19 mouse cellular contexts compared by ENCODE assay signal in the genomic region with DNA sequence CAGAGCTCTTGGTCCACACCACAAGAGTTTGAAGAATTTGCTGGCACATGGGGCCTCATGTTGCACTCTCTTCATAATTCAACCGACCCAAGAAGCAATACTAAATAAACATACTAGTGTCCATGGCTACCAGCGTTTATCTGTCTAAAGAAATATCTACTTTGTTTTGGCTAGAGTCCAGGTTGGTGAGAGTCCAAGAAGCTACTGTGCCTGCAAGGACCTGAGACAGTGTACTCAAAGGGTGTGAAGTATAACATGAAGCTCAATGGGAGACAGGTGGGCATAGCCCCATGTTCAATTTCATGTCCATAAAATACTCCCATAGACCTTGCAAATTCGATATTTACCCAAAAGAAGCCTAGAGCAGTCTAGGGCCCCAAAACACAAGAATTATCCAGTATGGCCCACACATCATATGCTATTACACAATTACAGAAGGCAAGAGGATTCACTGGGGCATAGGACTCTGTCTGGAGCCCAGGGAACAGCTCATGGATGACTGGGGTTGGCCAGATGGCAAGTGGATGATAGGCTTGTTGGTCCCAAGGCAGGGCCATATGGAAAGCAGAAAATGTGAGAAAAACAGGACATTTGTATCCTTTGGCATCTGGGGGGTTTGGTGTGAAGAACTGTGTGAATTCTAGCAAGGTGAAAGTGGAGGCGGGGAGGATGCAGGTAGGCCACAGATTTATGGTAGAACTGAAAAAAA. TPM values are rescaled to one million over a fixed set of nuclear protein-coding genes. Genes with fewer than 3 reads are reported as not detected.
DNase-seq lines count a peak whose midpoint lies in the region; TF ChIP-seq lines count a peak whose summit lies in the region.
"Had no signal": no experiment of that assay in that cellular context is flagged by ENCODE, and none has a peak within 500 bp of the region (broad histone marks: within the 10 kb centered on the region; RNA-seq: fewer than 3 reads in every experiment).

No protein-coding gene starts in this region.

- TF ChIP-seq CTCF in MEL (IDR thresholded peaks at IDR 0.05 in 2 of 3, conservative IDR thresholded peaks at IDR 0.05 in 1 of 3; ENCODE audit: control insufficient read depth in 1 of 3, insufficient read depth in 1 of 3, low read depth in 2 of 3, low read length in 3 of 3, poor library complexity in 1 of 3, severe bottlenecking in 1 of 3) = no peak
- no peak for TF ChIP-seq CTCF in cerebellum, adult 2 months (IDR thresholded peaks at IDR 0.05; ENCODE audit: borderline replicate concordance, insufficient read depth, low read depth, low read length)

- TF ChIP-seq RAD21 in MEL (IDR thresholded peaks at IDR 0.05; ENCODE audit: low read depth, low read length) = no peak

- no peaks in the 10 kb centered on the region for H3K27me3 ChIP-seq in MEL (ENCODE audit: control insufficient read depth in 1 of 2, insufficient read depth in 2 of 2, low read length in 2 of 2)
- H3K27me3 ChIP-seq in cerebellum, adult 2 months (ENCODE audit: control insufficient read depth, insufficient read depth, low read length) = no peaks in the 10 kb centered on the region
- H3K27me3 ChIP-seq: embryonic facial prominence, embryonic 12.5 days; hindbrain, embryonic 15.5 days; lung, embryonic 15.5 days; neural tube, embryonic 12.5 days had no signal

- no peak overlapping the region for H3K9ac ChIP-seq in MEL (ENCODE audit: control insufficient read depth, low read depth, low read length, poor library complexity, severe bottlenecking)
- H3K9ac ChIP-seq: embryonic facial prominence, embryonic 12.5 days; hindbrain, embryonic 15.5 days; lung, embryonic 15.5 days; neural tube, embryonic 12.5 days had no signal

- H3K79me2 ChIP-seq in MEL (ENCODE audit: control insufficient read depth, insufficient read depth, low read length, poor library complexity) = no peaks in the 10 kb centered on the region

- no peak for TF ChIP-seq POLR2A in MEL (IDR thresholded peaks at IDR 0.05; ENCODE audit: control insufficient read depth in 1 of 2, insufficient read depth in 1 of 2, low read depth in 1 of 2, low read length in 2 of 2, poor library complexity in 1 of 2)
- TF ChIP-seq POLR2A in cerebellum, adult 2 months (IDR thresholded peaks at IDR 0.05; ENCODE audit: borderline replicate concordance, insufficient read depth, low read length) = no peak

- H3K4me1 ChIP-seq in MEL (ENCODE audit: control insufficient read depth in 1 of 2, insufficient read depth in 2 of 2, low read length in 2 of 2) = no peaks in the 10 kb centered on the region
- H3K4me1 ChIP-seq in cerebellum, adult 2 months (ENCODE audit: control insufficient read depth, insufficient read depth, low read length) = peaks cover 34% of the 10 kb centered on the region
- H3K4me1 ChIP-seq: embryonic facial prominence, embryonic 12.5 days; hindbrain, embryonic 15.5 days; lung, embryonic 15.5 days; neural tube, embryonic 12.5 days had no signal

- peak; percentile 7 for DNase-seq in kidney, adult 9 months
- no peak for DNase-seq in kidney, postnatal 25 days
- peak; percentile 9 for DNase-seq in MEL (ENCODE audit: low read depth, low spot score)
- DNase-seq in NIH3T3 (ENCODE audit: low read depth) = peak; percentile 19
- peak; percentile 74 to 91 for DNase-seq in cerebellum, adult 2 months
- DNase-seq in ovary, postnatal 36 days (ENCODE audit: low spot score) = no peak
- DNase-seq in right cerebral cortex, postnatal 4 days = no peak
- DNase-seq in retina, postnatal 1 day = no peak
- DNase-seq: gastrocnemius, postnatal 14 days; heart, postnatal 10 days; kidney, adult 11 months; layer of hippocampus, postnatal 36 days; right cerebral cortex, postnatal 25 days; thymus, postnatal 14 days had no signal

- no peak overlapping the region for H3K27ac ChIP-seq in MEL (ENCODE audit: control insufficient read depth, low read depth, low read length)
- H3K27ac ChIP-seq in cerebellum, adult 2 months (ENCODE audit: insufficient read depth, low read length) = peak overlapping the region; percentile 84
- H3K27ac ChIP-seq: embryonic facial prominence, embryonic 12.5 days; hindbrain, embryonic 15.5 days; lung, embryonic 15.5 days; neural tube, embryonic 12.5 days had no signal

- H3K4me3 ChIP-seq in MEL (ENCODE audit: control insufficient read depth in 1 of 2, insufficient read depth in 1 of 2, low read depth in 2 of 2, low read length in 2 of 2) = no peak overlapping the region
- no peak overlapping the region for H3K4me3 ChIP-seq in cerebellum, adult 2 months (replicated peaks; ENCODE audit: insufficient read depth, low read depth, low read length)
- H3K4me3 ChIP-seq: embryonic facial prominence, embryonic 12.5 days; hindbrain, embryonic 15.5 days; lung, embryonic 15.5 days; neural tube, embryonic 12.5 days had no signal

- no peak for TF ChIP-seq EP300 in MEL (IDR thresholded peaks at IDR 0.05; ENCODE audit: low read depth in 1 of 2, low read length in 2 of 2)

- no peaks in the 10 kb centered on the region for H3K36me3 ChIP-seq in MEL (ENCODE audit: control insufficient read depth in 1 of 2, insufficient read depth in 2 of 2, low read length in 2 of 2)
- H3K36me3 ChIP-seq: embryonic facial prominence, embryonic 12.5 days; lung, embryonic 15.5 days; neural tube, embryonic 12.5 days had no signal

- 12% methylated on average over 4 of the region's 4 CpGs for WGBS in cerebellum, adult 2 months

- no peaks in the 10 kb centered on the region for H3K9me3 ChIP-seq in MEL (replicated peaks; ENCODE audit: insufficient read depth, low read length)
- H3K9me3 ChIP-seq: embryonic facial prominence, embryonic 12.5 days; hindbrain, embryonic 15.5 days; lung, embryonic 15.5 days; neural tube, embryonic 12.5 days had no signal

TF ChIP-seq in MEL, 35 proteins besides CTCF, POLR2A, EP300 and RAD21:
- TF ChIP-seq NRF1 (IDR thresholded peaks at IDR 0.05; ENCODE audit: insufficient read depth, low read depth, low read length, poor library complexity, severe bottlenecking) (no peak), TBP (IDR thresholded peaks at IDR 0.05; ENCODE audit: low read depth, low read length) (no peak), MAX (IDR thresholded peaks at IDR 0.05; ENCODE audit: low read length) (no peak), TAL1 (IDR thresholded peaks at IDR 0.05; ENCODE audit: low read length) (no peak), BHLHE40 (IDR thresholded peaks at IDR 0.05; ENCODE audit: borderline replicate concordance, low read depth, low read length) (no peak), KAT2A (conservative IDR thresholded peaks at IDR 0.05; ENCODE audit: low read depth, low read length) (no peak), MEF2A (IDR thresholded peaks at IDR 0.05; ENCODE audit: extremely low read depth, insufficient replicate concordance, low read depth, low read length, poor library complexity, severe bottlenecking) (no peak), CHD1 (IDR thresholded peaks at IDR 0.05; ENCODE audit: low read depth, low read length) (no peak), RCOR1 (IDR thresholded peaks at IDR 0.05; ENCODE audit: low read depth, low read length) (no peak), POLR2AphosphoS5 (IDR thresholded peaks at IDR 0.05; ENCODE audit: borderline replicate concordance, low read depth, low read length) (no peak), MAZ (IDR thresholded peaks at IDR 0.05; ENCODE audit: low read depth, low read length) (no peak), SMC3 (IDR thresholded peaks at IDR 0.05; ENCODE audit: low read depth, low read length) (no peak), JUND (IDR thresholded peaks at IDR 0.05; ENCODE audit: low read depth, low read length) (no peak), ELF1 (IDR thresholded peaks at IDR 0.05; ENCODE audit: low read depth, low read length) (no peak), ZC3H11A (IDR thresholded peaks at IDR 0.05; ENCODE audit: low read depth, low read length) (no peak), SIN3A (IDR thresholded peaks at IDR 0.05; ENCODE audit: low read length) (no peak), MAFK (IDR thresholded peaks at IDR 0.05; ENCODE audit: borderline replicate concordance, low read depth, low read length) (no peak), TCF12 (IDR thresholded peaks at IDR 0.05; ENCODE audit: low read depth, low read length) (no peak), POLR2AphosphoS2 (IDR thresholded peaks at IDR 0.05; ENCODE audit: low read length) (no peak), ETS1 (IDR thresholded peaks at IDR 0.05; ENCODE audit: low read depth, low read length) (no peak)
TF ChIP-seq in MEL: peak in this region for 0.

RNA-seq across cellular contexts. Expression of a gene that starts 20.8 kb away (rescaled TPM):
- not detected in 2 replicates for total RNA-seq in MEL (2012; rRNA removed)
- not detected for polyA plus RNA-seq in MEL (2012; ENCODE audit: insufficient read depth in 1 of 2, insufficient read length in 2 of 2, low read depth in 1 of 2, low replicate concordance in 2 of 2, missing spikeins in 1 of 2)
- 241 and 269 TPM in 2 replicates for polyA plus RNA-seq in cerebellum, adult 2 months (2012; rRNA removed)
- total RNA-seq: liver, adult 2 months had no signal

Comparison
In these comparisons a context has a peak if more than half of its experiments do, and no peak if none do; other contexts are left out.
1. DNase-seq: peak in kidney, adult 9 months (single experiment), MEL (single experiment), NIH3T3 (single experiment) and cerebellum, adult 2 months (2 of 2); none in kidney, postnatal 25 days (0 of 2), ovary, postnatal 36 days (single experiment), right cerebral cortex, postnatal 4 days (single experiment) and retina, postnatal 1 day (single experiment).
2. RNA of a gene that starts 20.8 kb away (polyA plus RNA-seq): 241 to 269 TPM in cerebellum, adult 2 months; not detected in MEL; every median in the first group is over 100 times any median in the second.